Mouse (Mus musculus): Measurements from ENCODE around the gene Susd4. TPM values are rescaled to one million over a fixed set of nuclear protein-coding genes. Genes with fewer than 3 reads are reported as not detected.

Susd4 gene
- total and polyA plus RNA-seq, 3 experiments: not detected

DNA sequence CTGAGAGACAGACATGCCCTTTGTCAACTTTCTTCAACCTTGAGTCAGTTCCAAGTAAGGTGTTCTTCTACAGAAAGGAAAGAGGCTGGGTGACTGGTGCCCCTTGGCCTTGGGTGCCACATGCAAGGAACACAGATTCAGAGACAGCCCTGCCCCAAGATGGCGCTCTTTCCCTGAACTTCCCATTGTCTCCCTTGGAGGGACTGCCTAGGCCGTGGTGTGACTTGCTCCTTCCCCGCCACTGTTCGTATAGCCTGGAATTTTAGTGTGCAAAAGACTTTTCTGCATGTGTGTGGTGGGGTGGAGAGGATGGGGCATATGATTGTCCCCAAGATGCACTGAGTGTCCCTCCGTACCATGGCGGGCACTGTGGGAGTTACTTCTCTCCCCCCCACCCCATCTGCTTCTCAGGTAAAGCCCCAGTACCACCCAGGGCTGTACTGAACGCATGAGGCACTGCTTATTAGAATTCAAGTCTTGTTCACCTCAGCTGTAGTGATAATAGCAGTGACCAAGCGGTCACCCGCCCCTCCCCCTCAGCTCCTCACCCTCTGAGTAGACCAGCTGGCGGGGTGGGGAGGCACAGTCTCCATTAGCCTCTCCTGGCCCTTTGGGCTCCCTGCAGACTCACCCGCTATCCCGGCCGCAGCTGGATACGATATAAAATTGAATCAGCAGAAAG lies 104.9 kb downstream of the Susd4 start:
- dilution Hi-C loops (cut with MboI; ENCODE audit: extremely low pct_ligation_motif_present, extremely low pct_unique_long_range_greater_than_20kb, low sequenced_read_pairs): no loop called here
- Histone ChIP-seq H3K4me2 (ENCODE audit: insufficient read depth, low read depth, poor library complexity, severe bottlenecking) (no peak overlapping the region), H3K27ac (ENCODE audit: insufficient read depth, low read depth) (no peak overlapping the region), H3K79me2 (replicated peaks; ENCODE audit: control insufficient read depth, extremely low read depth, insufficient read depth, poor library complexity, severe bottlenecking) (no peaks in the 10 kb centered on the region), H3K9me3 (replicated peaks; ENCODE audit: low read length) (peaks cover 13% of the 10 kb centered on the region), H3K9ac (ENCODE audit: insufficient read depth, low read depth) (no peak overlapping the region), H3K36me3 (replicated peaks in 1 of 2; ENCODE audit: control insufficient read depth in 1 of 2, insufficient read depth in 1 of 2, low read length in 1 of 2) (no peaks in the 10 kb centered on the region), H3K4me1 (ENCODE audit: control insufficient read depth in 1 of 2, insufficient read depth in 2 of 2) (peaks cover 0 to 7% of the 10 kb centered on the region in 2 experiments; a peak in 1 of 4 replicates), H3K4me3 (replicated peaks in 1 of 3; ENCODE audit: low read depth in 2 of 3, low read length in 2 of 3, poor library complexity in 1 of 3) (no peak overlapping the region), H3K27me3 (replicated peaks) (no peaks in the 10 kb centered on the region)
- peak; percentile 10 for DNase-seq (ENCODE audit: extremely low read depth)
- in situ Hi-C loops (cut with MboI; ENCODE audit: low pct_ligation_motif_present, low pct_unique_long_range_greater_than_20kb, low sequenced_read_pairs): no loop called here
- no peak for TF ChIP-seq KAT2A (IDR thresholded peaks at IDR 0.05; ENCODE audit: insufficient replicate concordance, low read length)
- TF ChIP-seq ZMIZ1 (IDR thresholded peaks at IDR 0.05; ENCODE audit: low read depth, low read length): no peak
- peak in 1 of 2 experiments; percentile 52; a peak in 2 of 4 replicates for TF ChIP-seq CTCF (conservative IDR thresholded peaks at IDR 0.05 in 1 of 2, IDR thresholded peaks at IDR 0.05 in 1 of 2; ENCODE audit: low read depth in 2 of 2, low read length in 2 of 2)
- TF ChIP-seq RAD21 (IDR thresholded peaks at IDR 0.05; ENCODE audit: low read depth, low read length): peak; percentile 43

DNA sequence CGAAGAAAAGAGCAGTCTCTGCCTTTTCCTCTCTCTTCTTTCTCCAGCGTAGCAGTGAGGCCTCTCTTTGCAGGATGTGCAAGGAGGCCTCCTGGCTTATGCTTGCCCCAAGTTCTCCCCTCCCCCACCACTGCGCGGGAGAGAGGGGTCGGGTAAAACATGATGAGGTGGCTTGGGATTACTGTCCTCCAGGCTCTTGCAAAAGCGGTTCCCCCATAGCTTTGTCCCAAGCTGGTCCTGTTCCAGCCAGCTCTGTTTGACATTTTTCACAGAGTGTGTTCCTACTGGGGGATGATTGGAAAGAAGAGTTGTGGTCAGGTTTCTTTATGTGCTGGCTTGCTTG lies 105.4 kb downstream of the Susd4 start:
- H3K9me3 ChIP-seq (replicated peaks; ENCODE audit: low read length): peaks cover 16% of the 10 kb centered on the region
- no peaks in the 10 kb centered on the region for H3K79me2 ChIP-seq (replicated peaks; ENCODE audit: control insufficient read depth, extremely low read depth, insufficient read depth, poor library complexity, severe bottlenecking)
- no peak overlapping the region for H3K4me2 ChIP-seq (ENCODE audit: insufficient read depth, low read depth, poor library complexity, severe bottlenecking)
- in situ Hi-C loops (cut with MboI; ENCODE audit: low pct_ligation_motif_present, low pct_unique_long_range_greater_than_20kb, low sequenced_read_pairs): no loop called here
- no peaks in the 10 kb centered on the region for H3K36me3 ChIP-seq (replicated peaks in 1 of 2; ENCODE audit: control insufficient read depth in 1 of 2, insufficient read depth in 1 of 2, low read length in 1 of 2)
- H3K27me3 ChIP-seq (replicated peaks): no peaks in the 10 kb centered on the region
- H3K4me3 ChIP-seq (replicated peaks in 1 of 3; ENCODE audit: low read depth in 2 of 3, low read length in 2 of 3, poor library complexity in 1 of 3): no peak overlapping the region
- H3K9ac ChIP-seq (ENCODE audit: insufficient read depth, low read depth): no peak overlapping the region
- H3K27ac ChIP-seq (ENCODE audit: insufficient read depth, low read depth): no peak overlapping the region
- dilution Hi-C loops (cut with MboI; ENCODE audit: extremely low pct_ligation_motif_present, extremely low pct_unique_long_range_greater_than_20kb, low sequenced_read_pairs): no loop called here
- TF ChIP-seq RAD21 (IDR thresholded peaks at IDR 0.05; ENCODE audit: low read depth, low read length): no peak
- no peak for TF ChIP-seq JUND (conservative IDR thresholded peaks at IDR 0.05; ENCODE audit: low read depth, low read length)
- no peak for TF ChIP-seq RCOR1 (conservative IDR thresholded peaks at IDR 0.05; ENCODE audit: low read depth, low read length)
- TF ChIP-seq ZKSCAN1 (IDR thresholded peaks at IDR 0.05; ENCODE audit: borderline replicate concordance, low read depth, low read length): no peak
- TF ChIP-seq MXI1 (IDR thresholded peaks at IDR 0.05; ENCODE audit: low read depth, low read length): no peak
- no peak for TF ChIP-seq CHD2 (IDR thresholded peaks at IDR 0.05; ENCODE audit: low read length)
- TF ChIP-seq MAZ (IDR thresholded peaks at IDR 0.05; ENCODE audit: low read depth, low read length): no peak
- TF ChIP-seq ZMIZ1 (IDR thresholded peaks at IDR 0.05; ENCODE audit: low read depth, low read length): no peak
- no peak for TF ChIP-seq NRF1 (IDR thresholded peaks at IDR 0.05; ENCODE audit: low read depth, low read length)
- TF ChIP-seq ETS1 (conservative IDR thresholded peaks at IDR 0.05; ENCODE audit: low read depth, low read length): no peak
- TF ChIP-seq GABPA (IDR thresholded peaks at IDR 0.05; ENCODE audit: insufficient replicate concordance, low read depth, low read length): no peak
- TF ChIP-seq MEF2A (IDR thresholded peaks at IDR 0.05; ENCODE audit: borderline replicate concordance, low read depth, low read length): no peak
- no peak for TF ChIP-seq KAT2A (IDR thresholded peaks at IDR 0.05; ENCODE audit: insufficient replicate concordance, low read length)
- TF ChIP-seq ZNF384 (IDR thresholded peaks at IDR 0.05; ENCODE audit: low read depth, low read length): no peak
- TF ChIP-seq UBTF (IDR thresholded peaks at IDR 0.05; ENCODE audit: low read depth, low read length): no peak
- TF ChIP-seq CTCF (conservative IDR thresholded peaks at IDR 0.05 in 1 of 2, IDR thresholded peaks at IDR 0.05 in 1 of 2; ENCODE audit: low read depth in 2 of 2, low read length in 2 of 2): no peak
- no peak for TF ChIP-seq POLR2A (IDR thresholded peaks at IDR 0.05; ENCODE audit: low read depth, low read length)
- H3K4me1 ChIP-seq (ENCODE audit: control insufficient read depth in 1 of 2, insufficient read depth in 2 of 2): peaks cover 0 to 7% of the 10 kb centered on the region in 2 experiments; a peak in 1 of 4 replicates
- DNase-seq (ENCODE audit: extremely low read depth): no peak

Measured in CH12.LX (cell line).